Mouse (Mus musculus) neural tube, embryonic 12.5 days (tissue): ENCODE results near the gene Tmem89. TPM values are rescaled to one million over a fixed set of nuclear protein-coding genes. Genes with fewer than 3 reads are reported as not detected.
A peak's percentile ranks its signal among the peaks of the same experiment; 100 is the strongest.

Source experiments
- ATAC-seq: fragments of 200-750 bp; cut with Nextera tagmentation; 2 replicates; pipeline ENCODE4 v1.8.0; 2017; ENCODE audit warnings: low read depth, mild to moderate bottlenecking, moderate TSS enrichment, moderate library complexity; ENCODE audit not compliant: low FRiP score
- H3K27ac ChIP-seq: fragments of 300-500 bp; sonication (generic); 2 replicates; pipeline ENCODE4 v1.5.1; 2016
- H3K27me3 ChIP-seq: fragments of 300-500 bp; sonication (generic); replicated peaks from 2 replicates; pipeline ENCODE4 v1.6.1; 2016; ENCODE audit warnings: mild to moderate bottlenecking
- H3K36me3 ChIP-seq: fragments of 300-500 bp; sonication (generic); 2 replicates; pipeline ENCODE4 v1.6.1; 2016; ENCODE audit warnings: mild to moderate bottlenecking
- H3K4me1 ChIP-seq: fragments of 300-500 bp; sonication (generic); 2 replicates; pipeline ENCODE4 v1.6.1; 2016
- H3K4me2 ChIP-seq: fragments of 300-500 bp; sonication (generic); replicated peaks from 2 replicates; pipeline ENCODE4 v1.6.1; 2016; ENCODE audit warnings: mild to moderate bottlenecking
- H3K4me3 ChIP-seq: fragments of 300-500 bp; sonication (generic); 2 replicates; pipeline ENCODE4 v1.5.1; 2016
- H3K9ac ChIP-seq: fragments of 300-500 bp; sonication (generic); 2 replicates; pipeline ENCODE4 v1.6.1; 2016; ENCODE audit warnings: mild to moderate bottlenecking
- H3K9me3 ChIP-seq: fragments of 300-500 bp; sonication (generic); 2 replicates; pipeline ENCODE4 v1.6.1; 2016; ENCODE audit warnings: mild to moderate bottlenecking
- WGBS: fragments of 180-500 bp; shearing (Covaris S2); methylation state at CpG from one replicate; pipeline ENCODE4 v1.1.7; 2016; 5-methylcytosine and 5-hydroxymethylcytosine counted together
- polyA plus RNA-seq: library from polyadenylated mRNA; unstranded; fragments of >200 nt; fragmentation: Nextera tagmentation; extraction: Ambion mirVana; gene quantifications from 2 replicates; pipeline ENCODE4 v1.2.1, GENCODE M21; 2016

The Tmem89 gene
- polyA plus RNA-seq, 1 experiment from 2014 or later: not detected

DNA sequence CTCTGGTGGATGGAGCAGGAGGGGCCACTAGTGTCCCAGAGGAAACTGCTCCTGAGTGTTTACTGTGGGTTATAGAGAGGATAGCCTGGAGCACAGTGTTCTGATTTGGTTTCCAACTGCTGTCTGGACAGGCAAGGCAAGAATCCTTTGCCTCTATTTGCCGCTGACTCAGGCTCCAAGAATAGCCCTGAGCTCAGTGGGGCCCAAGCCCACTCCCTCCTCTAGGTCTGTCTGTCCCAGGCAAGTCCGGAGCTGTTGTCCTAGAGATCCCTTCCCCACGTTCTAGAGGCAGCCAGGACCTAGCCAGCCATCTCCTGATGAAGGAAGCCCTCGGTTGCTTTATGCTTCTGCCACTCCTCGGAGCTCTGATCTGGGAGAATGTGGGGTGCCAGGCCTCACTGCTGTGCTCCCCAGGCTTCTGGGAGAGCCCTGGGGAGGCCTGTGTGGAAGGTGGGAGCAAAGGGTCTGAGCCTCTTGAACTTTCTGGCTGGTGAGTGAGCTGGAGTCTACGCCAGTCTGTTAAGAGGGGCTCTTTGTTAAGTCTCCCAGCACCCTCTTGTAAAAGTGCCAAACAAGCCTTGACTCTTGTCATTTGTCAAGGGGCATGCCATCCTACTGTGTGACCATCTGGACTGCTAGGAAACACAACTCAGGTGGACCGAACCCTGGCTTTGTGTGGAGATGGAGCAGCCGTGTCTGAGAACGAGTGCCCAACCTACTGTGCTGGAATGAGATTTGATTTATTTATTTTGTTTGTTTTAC lies 35.7 kb downstream of the Tmem89 start:
- Histone ChIP-seq H3K4me2 (no peak overlapping the region), H3K9ac (no peak overlapping the region), H3K9me3 (no peaks in the 10 kb centered on the region), H3K27ac (no peak overlapping the region), H3K27me3 (peaks cover 25% of the 10 kb centered on the region), H3K36me3 (peaks cover 57% of the 10 kb centered on the region), H3K4me3 (no peak overlapping the region), H3K4me1 (no peaks in the 10 kb centered on the region; the same call in 1 of the 2 replicates)
- 84% methylated on average over 9 of the region's 9 CpGs for WGBS
- no peak for ATAC-seq

DNA sequence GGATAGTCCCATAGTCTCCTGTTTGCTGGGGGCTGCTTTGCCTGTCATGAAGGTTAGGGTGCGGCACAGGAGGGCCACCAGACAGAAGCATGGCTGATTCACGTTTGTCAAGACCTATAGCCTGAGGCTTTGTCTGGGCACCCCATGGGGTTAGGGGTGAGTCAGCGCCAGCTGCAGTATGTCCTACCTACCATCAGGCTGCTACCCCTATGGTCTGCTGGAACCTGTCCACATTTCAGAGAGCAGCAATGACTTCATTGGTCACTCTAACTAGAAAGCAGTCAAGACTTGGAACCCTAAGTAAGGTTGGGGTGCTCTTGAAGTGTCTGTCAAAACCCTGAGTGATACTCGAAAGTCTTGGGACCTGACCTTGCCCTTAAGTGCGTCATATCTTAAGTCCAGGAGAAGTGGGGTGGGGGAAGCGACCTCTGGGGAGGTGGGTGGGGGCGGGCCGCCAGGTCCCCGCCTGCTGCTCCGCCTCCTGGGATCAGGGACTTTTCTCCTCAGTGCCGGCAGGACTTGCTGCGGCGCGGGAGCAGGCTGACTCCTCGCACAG lies 38.7 kb downstream of the Tmem89 start, which contains the start of gene Col7a1:
TSS of gene Col7a1 (plus strand) at position 506 of the 556 bp plus-strand sequence.
- no peak for ATAC-seq
- Histone ChIP-seq H3K4me3 (no peak within 1 kb of the TSS), H3K36me3 (peaks cover 28% of the 10 kb centered on the region), H3K9me3 (no peaks in the 10 kb centered on the region), H3K27me3 (peaks cover 25% of the 10 kb centered on the region), H3K27ac (no peak within 1 kb of the TSS), H3K9ac (no peak within 1 kb of the TSS), H3K4me2 (peak within 1 kb of the TSS; percentile 27), H3K4me1 (no peaks in the 10 kb centered on the region; the same call in 1 of the 2 replicates)
- WGBS: 8% methylated on average over 15 of the region's 15 CpGs

DNA sequence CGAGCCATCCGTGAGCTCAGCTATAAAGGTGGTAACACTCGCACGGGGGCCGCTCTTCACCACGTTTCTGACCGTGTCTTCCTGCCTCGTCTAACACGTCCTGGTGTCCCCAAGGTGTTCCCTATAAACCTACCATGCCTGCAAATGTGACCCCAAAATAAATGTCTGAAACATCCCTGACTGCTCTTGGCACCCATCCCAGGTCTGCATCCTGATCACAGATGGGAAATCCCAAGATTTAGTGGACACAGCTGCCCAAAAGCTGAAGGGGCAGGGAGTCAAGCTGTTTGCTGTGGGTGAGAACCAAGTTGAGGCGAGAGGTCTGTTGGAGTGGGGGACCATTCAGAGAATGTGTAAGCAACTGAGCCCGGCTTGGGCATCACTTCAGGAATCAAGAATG lies 40.8 kb downstream of the Tmem89 start:
- WGBS: 93% methylated on average over 11 of the region's 11 CpGs

DNA sequence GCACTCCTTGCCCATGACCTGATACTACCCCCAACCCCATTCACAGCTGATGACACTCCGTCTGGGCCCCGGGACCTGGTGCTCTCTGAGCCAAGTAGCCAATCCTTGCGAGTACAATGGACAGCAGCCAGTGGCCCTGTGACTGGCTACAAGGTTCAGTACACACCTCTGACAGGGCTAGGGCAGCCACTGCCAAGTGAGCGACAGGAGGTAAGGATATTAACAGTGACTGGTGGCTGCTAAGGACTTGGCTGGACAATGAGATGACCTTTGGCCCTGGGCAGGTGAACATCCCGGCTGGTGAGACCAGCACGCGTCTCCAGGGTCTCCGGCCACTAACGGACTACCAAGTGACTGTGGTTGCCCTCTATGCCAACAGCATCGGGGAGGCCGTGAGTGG lies 41.4 kb downstream of the Tmem89 start:
- WGBS: 89% methylated on average over 11 of the region's 11 CpGs
- H3K4me2 ChIP-seq: no peak overlapping the region
- H3K4me1 ChIP-seq: no peaks in the 10 kb centered on the region; the same call in 1 of the 2 replicates
- no peak overlapping the region for H3K4me3 ChIP-seq
- H3K9ac ChIP-seq: no peak overlapping the region
- no peak overlapping the region for H3K27ac ChIP-seq
- peaks cover 25% of the 10 kb centered on the region for H3K27me3 ChIP-seq
- H3K9me3 ChIP-seq: no peaks in the 10 kb centered on the region
- peaks cover 2% of the 10 kb centered on the region; the same call in 1 of the 2 replicates for H3K36me3 ChIP-seq
- no peak for ATAC-seq

More for the DNA sequence above, 40.8 kb downstream of the Tmem89 start:
- ATAC-seq: no peak
- Histone ChIP-seq H3K4me1 (no peaks in the 10 kb centered on the region; the same call in 1 of the 2 replicates), H3K9ac (no peak overlapping the region), H3K27me3 (peaks cover 25% of the 10 kb centered on the region), H3K4me3 (no peak overlapping the region), H3K4me2 (no peak overlapping the region), H3K36me3 (peaks cover 7% of the 10 kb centered on the region), H3K9me3 (no peaks in the 10 kb centered on the region), H3K27ac (no peak overlapping the region)

DNA sequence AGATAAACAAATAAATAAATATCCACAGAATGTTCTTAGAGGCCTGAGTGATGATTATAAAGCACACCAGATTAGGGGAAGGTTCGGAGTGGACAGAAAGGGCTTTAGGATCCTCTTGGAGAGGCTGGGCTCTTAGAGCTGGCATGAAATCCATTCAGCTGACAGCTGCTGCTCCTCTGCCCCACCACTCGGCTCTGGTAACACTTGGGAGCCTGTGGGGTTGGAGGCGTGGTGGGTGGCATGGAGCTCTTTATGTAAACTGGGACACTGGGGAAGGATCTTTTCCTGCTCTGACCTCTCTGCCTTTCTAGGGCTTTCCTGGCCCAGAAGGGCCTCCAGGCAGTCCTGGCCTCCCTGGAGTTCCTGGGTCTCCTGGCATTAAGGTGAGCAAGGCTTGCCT lies 49.2 kb downstream of the Tmem89 start:
- no peaks in the 10 kb centered on the region for H3K27me3 ChIP-seq
- H3K9ac ChIP-seq: no peak overlapping the region
- no peaks in the 10 kb centered on the region for H3K4me1 ChIP-seq
- no peak for ATAC-seq
- no peak overlapping the region for H3K4me2 ChIP-seq
- no peaks in the 10 kb centered on the region for H3K9me3 ChIP-seq
- no peak overlapping the region for H3K4me3 ChIP-seq
- no peaks in the 10 kb centered on the region for H3K36me3 ChIP-seq
- WGBS: 78% methylated on average over 3 of the region's 3 CpGs
- no peak overlapping the region for H3K27ac ChIP-seq

DNA sequence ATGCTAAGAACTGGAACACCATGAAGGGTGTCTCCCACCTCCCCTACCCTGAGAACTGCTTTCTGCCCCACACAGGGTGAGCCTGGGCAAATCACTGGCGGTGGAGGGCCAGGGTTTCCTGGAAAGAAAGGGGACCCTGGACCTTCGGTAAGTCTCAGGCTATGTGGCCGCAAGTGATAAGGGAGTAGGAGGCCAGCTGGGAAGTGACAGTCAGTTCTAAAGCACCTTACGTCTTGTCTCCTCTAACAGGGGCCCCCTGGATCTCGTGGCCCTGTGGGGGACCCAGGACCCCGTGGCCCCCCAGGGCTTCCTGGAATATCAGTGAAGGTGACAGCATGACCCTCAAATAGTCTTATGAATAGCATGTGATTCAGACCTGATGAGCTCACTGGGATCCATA lies 49.9 kb downstream of the Tmem89 start:
- whole genome bisulfite sequencing: 84% methylated on average over 6 of the region's 6 CpGs
- H3K4me1 ChIP-seq: no peaks in the 10 kb centered on the region
- no peaks in the 10 kb centered on the region for H3K9me3 ChIP-seq
- no peak overlapping the region for H3K27ac ChIP-seq
- H3K4me3 ChIP-seq: no peak overlapping the region
- no peaks in the 10 kb centered on the region for H3K27me3 ChIP-seq
- ATAC-seq: no peak
- H3K36me3 ChIP-seq: no peaks in the 10 kb centered on the region
- H3K4me2 ChIP-seq: no peak overlapping the region
- no peak overlapping the region for H3K9ac ChIP-seq

Other genes starting within 250 kb of the Tmem89 start
- 59.2 and 66.4 TPM in 2 replicates for gene Prkar2a, start 225.3 kb upstream of the Tmem89 start, polyA plus RNA-seq
- gene Ip6k2, start 130.8 kb upstream of the Tmem89 start, polyA plus RNA-seq: 167 and 170 TPM in 2 replicates
- gene Nckipsd, start 106.3 kb upstream of the Tmem89 start, polyA plus RNA-seq: 16.4 and 23.6 TPM in 2 replicates
- 12.1 and 14.3 TPM in 2 replicates for gene Celsr3, start 88.3 kb upstream of the Tmem89 start, polyA plus RNA-seq
- 10.8 and 11.9 TPM in 2 replicates for gene Slc26a6, start 61.3 kb upstream of the Tmem89 start, polyA plus RNA-seq
- 401 and 409 TPM in 2 replicates for gene Uqcrc1, start 22.0 kb downstream of the Tmem89 start, polyA plus RNA-seq
- gene Col7a1, start 39.0 kb downstream of the Tmem89 start, polyA plus RNA-seq: 1.6 and 1.9 TPM in 2 replicates
- not detected in 2 replicates for gene Ucn2, start 71.4 kb downstream of the Tmem89 start, polyA plus RNA-seq
- 22.9 and 23.9 TPM in 2 replicates for gene Pfkfb4, start 77.2 kb downstream of the Tmem89 start, polyA plus RNA-seq
- gene Shisa5, start 123.9 kb downstream of the Tmem89 start, polyA plus RNA-seq: 44.4 and 45.0 TPM in 2 replicates
- 8.9 and 10.6 TPM in 2 replicates for gene Trex1, start 145.1 kb downstream of the Tmem89 start, polyA plus RNA-seq
- gene Atrip, start 159.5 kb downstream of the Tmem89 start, polyA plus RNA-seq: 29.8 and 30.1 TPM in 2 replicates
- 14.5 and 15.0 TPM in 2 replicates for gene Ccdc51, start 167.9 kb downstream of the Tmem89 start, polyA plus RNA-seq
- 739 and 773 TPM in 2 replicates for gene Tma7, start 168.0 kb downstream of the Tmem89 start, polyA plus RNA-seq
- gene Plxnb1, start 180.8 kb downstream of the Tmem89 start, polyA plus RNA-seq: 33.3 and 38.3 TPM in 2 replicates
- gene Fbxw21, start 247.4 kb downstream of the Tmem89 start, polyA plus RNA-seq: not detected in 2 replicates